Mouse (Mus musculus) olfactory bulb, adult 2 months (tissue): ENCODE data around the gene Naaladl2.

Source experiments
- CTCF ChIP-seq: fragments of 200-500 bp; IDR thresholded peaks from 2 replicates; pipeline ENCODE4 v1.5.1; 2012; ENCODE audit warnings: low read depth, mild to moderate bottlenecking, low read length, moderate library complexity; ENCODE audit not compliant: insufficient read depth
- POLR2A ChIP-seq: fragments of 200-500 bp; IDR thresholded peaks from 2 replicates; pipeline ENCODE4 v1.6.1; 2012; ENCODE audit warnings: mild to moderate bottlenecking, low read depth, low read length, moderate library complexity; ENCODE audit not compliant: insufficient read depth

- TF ChIP-seq CTCF (no peak), POLR2A (no peak)
These were observed 1017.9 kb downstream of the Naaladl2 start for GRCm38 (mm10) chr3:24126200-24126599.
